Mouse (Mus musculus): Measurements from ENCODE around the gene Itga9.

DNA sequence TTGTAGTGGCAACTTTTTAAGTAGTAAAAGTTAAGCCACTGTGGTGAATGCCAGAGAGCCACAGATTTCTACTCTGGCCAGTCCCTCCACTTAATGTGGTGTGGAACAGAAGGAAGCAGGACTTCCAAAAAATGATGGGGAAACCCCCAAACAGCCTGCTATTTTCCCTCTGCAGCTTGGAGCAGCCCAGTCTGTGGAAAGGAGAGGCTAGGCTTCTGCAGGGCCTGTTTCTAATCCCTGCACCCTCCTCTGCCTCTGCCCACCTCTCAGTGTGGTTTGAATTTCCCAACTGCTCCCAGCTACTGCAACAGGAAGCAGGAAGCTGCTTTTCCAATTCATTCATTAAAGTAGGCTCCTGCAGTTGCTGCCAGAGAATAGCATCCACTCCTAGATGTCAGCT is 158.6 kb downstream of the Itga9 start:
- TF ChIP-seq CTCF (IDR thresholded peaks at IDR 0.05; ENCODE audit: borderline replicate concordance, control insufficient read depth, extremely low read depth, insufficient read depth, low read length, poor library complexity) = no peak
- TF ChIP-seq POLR2A (IDR thresholded peaks at IDR 0.05; ENCODE audit: control insufficient read depth, extremely low read depth, insufficient read depth, low read length, poor library complexity) = no peak

All from thymus, adult 2 months (tissue).